Mouse (Mus musculus) adrenal gland, adult 18-20 months (tissue): ENCODE results near the gene Capzb. TPM values are rescaled to one million over a fixed set of nuclear protein-coding genes. Genes with fewer than 3 reads are reported as not detected.

Source experiments
- DNase-seq, 2 experiments: peaks; one replicate each; pipeline ENCODE4 v3.0.0; 2021 to 2022; ENCODE audit warnings: low spot score in 2 of 2
- total RNA-seq, 2 experiments: library from RNA; stranded (reverse); gene quantifications; 1 replicate in 1 of 2; 2 replicates in 1 of 2; pipeline ENCODE4 v1.2.3; 2021

Capzb gene
- total RNA-seq, 2 experiments from 2014 or later, result 351 to 362 TPM

DNA sequence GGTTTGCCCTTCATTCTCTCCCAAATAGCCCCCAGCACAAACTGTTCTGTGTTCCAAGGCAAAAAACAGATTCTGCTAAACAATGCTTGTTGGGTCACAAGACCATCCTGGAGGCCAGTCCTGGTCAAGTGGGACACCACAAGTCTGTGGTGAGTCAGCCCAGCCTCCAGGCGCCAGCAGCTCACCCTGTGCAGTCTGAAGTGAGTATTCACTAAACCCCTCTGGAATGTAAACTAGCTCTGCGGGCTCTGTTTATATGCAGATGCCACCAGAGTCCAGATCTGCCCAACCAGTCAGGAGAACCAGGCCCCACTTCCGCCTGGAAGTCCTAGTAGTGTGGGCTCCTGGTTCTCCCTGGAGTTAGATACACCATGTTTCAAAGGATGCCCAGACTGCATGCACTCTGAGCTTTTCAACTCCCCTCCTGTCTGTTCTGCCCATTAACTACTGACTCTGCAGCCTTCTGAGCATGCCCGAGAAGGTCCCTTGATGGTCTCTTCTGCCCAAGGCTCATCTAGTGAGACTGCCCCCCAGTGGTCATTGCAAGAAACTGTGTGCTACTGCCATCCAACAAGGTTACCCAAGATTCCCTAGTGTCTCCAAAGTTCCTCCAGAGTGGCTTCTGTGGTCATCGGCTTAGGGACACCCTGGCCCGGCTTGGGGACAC, 39.9 kb downstream of the Capzb start:
- DNase-seq, result peak; percentile 52 to 58

GRCm38 (mm10) chr4:139233146-139233495, 40.4 kb downstream of the Capzb start:
- DNase-seq, result peak in 1 of 2 experiments; percentile 40

GRCm38 (mm10) chr4:139233755-139234254, 41.1 kb downstream of the Capzb start:
- DNase-seq, result no peak

GRCm38 (mm10) chr4:139234261-139234660, 41.6 kb downstream of the Capzb start:
- DNase-seq, result no peak

DNA sequence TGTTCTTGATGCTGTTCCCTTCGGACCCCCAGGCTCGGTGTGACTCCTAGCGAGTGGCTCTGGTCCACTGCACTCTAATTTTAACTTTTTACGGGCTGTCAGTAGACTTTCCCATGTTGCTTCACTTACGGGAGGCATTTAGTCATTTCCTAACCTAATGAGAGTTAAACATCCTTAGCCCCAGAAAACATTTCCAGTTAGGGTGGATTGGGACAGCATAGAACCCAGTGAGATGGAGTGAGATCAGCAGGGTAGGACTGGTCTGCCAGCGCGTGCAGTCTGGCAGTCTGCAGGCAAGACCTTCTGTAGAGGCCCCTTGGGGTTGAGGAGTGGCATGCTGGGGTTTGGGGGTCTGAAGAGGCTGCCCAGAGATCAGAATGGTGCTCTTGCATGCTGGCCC, 42.9 kb downstream of the Capzb start:
- DNase-seq, result no peak

- no peak for DNase-seq
Measured at GRCm38 (mm10) chr4:139238612-139239011, 45.9 kb downstream of the Capzb start.

GRCm38 (mm10) chr4:139240334-139240733, 47.6 kb downstream of the Capzb start:
- no peak for DNase-seq

DNA sequence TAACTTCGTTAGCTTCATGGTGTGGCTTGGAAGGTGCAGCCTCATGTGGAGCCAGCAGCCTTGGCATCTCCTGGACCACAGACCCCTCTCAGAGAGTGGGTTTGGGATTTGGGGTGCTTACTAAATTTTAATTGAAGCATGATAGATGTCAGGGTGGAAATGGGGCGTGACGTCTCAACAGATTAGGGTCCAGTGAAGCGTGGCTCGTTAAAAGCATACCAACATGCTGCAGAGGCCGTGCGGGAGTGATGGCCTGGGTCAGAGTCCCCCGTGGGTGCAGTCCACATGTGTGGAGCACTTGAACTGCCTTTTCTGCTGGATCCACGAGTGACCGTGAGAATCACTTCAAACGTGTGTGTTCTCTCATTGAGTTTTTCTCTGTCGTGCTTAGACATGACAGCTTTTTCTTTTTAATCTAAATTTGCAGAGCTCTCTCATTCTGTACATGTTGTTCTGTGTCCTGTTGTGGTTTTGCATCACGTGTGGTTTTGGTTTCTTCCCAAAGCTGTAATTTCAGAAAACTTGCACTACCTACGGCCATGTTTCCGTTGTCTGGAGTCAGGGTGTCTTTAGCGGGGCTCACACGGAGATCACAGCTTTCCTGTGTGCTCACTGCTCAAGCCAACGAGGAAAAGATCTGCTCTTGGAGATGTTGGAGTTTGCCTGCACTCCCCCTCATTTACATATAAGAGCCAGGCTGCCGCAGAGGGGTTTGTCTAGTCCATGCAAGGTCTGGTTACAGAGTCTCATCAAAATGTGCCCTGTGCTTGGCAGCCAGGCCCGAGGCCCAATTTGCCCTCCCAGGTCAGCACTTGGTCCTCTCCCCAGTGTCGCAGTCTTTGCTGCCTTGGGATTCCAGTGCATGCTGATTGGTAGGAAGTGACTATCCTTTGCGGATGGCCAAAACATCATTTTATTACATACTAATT, 49.2 kb downstream of the Capzb start:
- no peak for DNase-seq

GRCm38 (mm10) chr4:139242607-139242955, 49.9 kb downstream of the Capzb start:
- no peak for DNase-seq

DNA sequence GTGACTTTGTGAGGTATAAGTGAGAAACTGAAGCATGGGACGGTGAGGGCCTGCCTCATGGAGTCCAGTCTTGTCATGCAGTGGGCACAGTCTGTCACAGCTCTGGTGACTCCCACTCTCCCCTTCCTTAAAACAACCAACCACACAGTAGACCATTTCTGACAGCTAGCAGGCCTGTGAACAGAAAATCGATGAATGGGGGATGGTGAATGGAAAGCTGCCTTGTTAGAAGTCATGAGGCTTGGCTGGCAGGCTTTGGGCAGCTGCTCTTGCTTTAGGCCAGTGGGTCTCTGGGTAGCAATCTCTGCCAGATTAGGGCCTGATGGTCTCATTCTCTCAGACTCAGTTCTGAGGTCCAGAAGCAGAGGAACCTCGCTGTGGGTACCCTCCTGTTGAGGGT, 51.5 kb downstream of the Capzb start:
- DNase-seq, result no peak

DNA sequence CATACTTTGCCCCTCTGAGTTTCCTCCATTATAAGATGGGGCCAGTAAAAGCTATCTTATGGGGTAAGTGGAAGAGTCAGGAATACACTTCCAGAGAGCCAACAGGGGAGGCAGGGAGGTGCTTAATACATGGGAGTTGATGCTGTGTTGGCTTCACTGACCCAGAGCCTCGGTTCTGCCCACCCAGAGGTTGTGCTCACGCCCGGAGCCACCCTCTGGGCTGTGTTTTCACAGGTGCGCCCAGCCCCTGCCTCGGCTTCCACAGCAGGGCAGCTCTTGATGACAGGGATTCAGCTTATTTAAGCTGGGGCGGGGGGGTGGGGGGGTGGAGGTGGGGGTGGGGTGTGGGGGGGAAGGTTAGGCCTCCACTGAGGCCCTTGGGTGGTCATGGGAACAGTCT, 52.1 kb downstream of the Capzb start:
- DNase-seq, result no peak

DNA sequence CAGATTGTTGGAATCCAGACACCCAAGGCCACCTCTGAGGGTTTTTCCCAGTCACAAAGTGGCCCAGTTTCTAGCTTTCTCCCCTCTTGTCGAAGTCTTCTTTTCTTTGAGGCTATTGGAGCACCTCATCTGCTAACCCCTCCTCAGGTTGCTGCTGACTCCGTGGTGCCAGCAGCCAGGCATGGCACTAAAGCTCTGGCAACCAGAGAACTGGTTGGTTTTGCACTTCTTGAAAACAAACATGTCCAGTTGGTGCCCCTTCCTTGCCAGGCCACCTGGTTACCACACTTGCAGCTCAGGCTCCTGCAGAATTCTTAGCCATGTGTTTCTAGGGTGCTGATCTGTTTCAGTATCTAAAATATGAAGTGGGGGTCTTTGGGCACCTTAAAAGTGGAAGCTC, 52.8 kb downstream of the Capzb start:
- no peak for DNase-seq

GRCm38 (mm10) chr4:139246130-139246877, 53.6 kb downstream of the Capzb start:
- no peak for DNase-seq

DNA sequence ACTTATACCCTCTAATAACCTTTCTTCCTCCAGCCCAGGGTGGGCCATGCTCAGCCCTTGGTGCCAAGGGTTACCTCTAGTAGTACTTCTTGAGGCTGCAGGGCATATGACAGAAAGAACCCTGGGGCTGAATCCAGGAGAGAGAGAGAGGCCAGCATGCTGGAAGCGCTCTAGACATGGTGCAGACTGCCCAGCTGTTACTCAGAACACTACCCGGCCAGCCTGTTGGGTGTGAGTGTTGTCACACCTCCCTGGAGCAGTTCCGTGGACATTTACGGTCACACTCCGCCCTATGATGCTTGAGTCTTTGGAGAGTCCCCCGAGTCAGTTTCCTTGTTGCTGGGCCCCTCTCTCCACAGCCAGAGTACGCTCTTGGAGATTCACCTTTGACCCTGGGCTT, 55.3 kb downstream of the Capzb start:
- DNase-seq, result no peak

DNA sequence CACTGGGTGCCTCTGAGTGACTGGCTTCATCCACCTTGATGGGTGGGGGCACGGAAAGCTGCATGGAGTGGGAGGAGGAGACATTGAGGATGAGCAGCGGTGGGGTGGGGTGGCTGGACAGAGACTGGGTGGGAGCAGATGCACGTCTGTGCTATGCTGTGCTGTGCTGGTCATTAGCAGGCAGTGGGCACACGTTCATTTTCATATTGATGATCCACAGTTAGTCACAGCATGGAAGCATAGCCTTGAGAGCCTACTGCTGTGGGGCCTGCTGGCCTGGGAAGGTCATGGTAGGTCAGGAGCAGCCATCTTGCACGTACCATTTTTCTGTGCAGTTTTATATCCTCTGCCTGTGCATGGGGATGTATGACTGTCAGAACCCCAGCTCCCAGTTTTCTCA, 56.0 kb downstream of the Capzb start:
- no peak for DNase-seq

DNA sequence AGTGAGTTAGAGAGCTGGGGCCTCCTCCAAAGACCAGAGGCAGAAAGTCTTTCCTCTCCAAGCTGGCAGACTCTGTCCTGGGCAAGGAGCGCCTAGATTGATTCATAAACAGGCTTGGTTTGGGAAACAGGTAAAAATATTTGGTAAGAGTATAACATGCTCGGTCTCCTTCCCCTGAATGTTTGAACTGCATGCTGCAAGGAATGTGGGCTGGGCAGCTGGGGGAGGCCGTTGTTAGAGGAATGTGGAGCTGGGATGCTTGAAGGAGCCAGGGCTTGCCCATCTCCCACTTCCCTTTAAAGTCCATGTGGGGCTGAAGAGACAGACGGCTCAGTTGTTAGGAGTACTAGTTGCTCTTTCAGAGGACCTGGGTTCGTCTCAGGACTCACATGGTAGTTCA, 57.3 kb downstream of the Capzb start:
- DNase-seq, result no peak

DNA sequence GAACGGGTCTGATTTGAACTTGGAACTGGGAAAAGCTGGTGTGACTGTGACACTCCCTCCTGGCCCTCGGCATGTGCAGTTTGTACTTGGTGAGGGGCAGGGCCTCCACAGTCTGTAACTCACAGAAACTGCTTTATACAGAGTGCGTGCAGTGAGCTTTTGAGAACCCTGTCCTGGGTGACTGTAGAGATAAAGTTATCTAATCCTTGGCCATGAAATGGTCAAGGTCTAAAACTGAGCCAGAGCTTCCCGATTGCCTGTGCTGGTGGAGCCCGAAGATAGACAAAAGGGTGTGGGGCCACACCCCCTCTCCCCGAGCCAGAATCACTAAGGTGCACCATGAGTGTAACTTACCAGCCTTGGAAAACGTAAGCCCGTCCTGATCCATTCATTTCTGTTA, 58.2 kb downstream of the Capzb start:
- peak in 1 of 2 experiments; percentile 50 for DNase-seq

- peak; percentile 82 to 83 for DNase-seq
Measured at GRCm38 (mm10) chr4:139252051-139252760, 59.5 kb downstream of the Capzb start.

GRCm38 (mm10) chr4:139253206-139253605, 60.5 kb downstream of the Capzb start:
- no peak for DNase-seq

GRCm38 (mm10) chr4:139256146-139256545, 63.4 kb downstream of the Capzb start:
- DNase-seq, result no peak

DNA sequence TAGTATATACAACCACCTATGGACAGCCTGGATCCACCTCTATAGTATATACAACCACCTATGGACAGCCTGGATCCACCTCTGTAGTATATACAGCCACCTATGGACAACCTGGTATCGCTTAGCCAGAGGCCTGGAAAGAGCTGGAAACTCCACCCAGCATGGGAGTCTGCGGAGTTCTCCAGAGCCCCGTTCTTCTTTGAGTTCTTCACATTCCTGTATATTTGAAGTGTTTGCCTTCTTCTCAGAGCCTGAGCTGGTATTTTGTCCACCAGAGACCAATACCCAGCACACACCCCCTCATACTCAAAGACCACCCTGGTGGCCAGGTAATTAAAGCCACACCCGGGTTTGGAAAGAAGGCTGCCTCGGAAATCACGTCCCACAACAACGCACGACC, 64.0 kb downstream of the Capzb start:
- DNase-seq, result no peak
